Mouse (Mus musculus) embryo, embryonic 9.5 days (tissue): Measurements from ENCODE around the gene Cfap54.

ENCODE experiments used
- DNase-seq: peaks from one replicate; pipeline ENCODE4 v3.0.0-alpha.2; 2017; ENCODE audit errors: extremely low spot score

The Cfap54 gene

DNA sequence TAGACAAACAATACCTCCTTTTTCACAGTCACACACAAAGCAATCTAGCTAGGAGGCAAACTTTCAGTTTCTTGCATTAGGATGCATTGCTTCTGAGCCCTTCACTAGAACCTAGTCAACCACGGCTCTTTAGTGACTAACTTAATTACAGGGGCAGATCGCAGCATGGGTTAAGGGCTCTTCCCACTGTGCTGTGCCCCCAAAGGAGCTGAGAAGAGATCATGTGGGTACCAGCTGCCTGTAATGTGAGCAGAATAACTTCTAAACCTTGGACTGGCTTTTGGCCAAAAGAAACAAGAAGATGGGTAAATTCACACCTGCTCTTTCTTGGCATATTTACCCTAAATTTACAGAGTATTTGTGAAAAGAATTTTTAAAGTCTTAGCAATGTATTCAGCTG is 291.2 kb downstream of the Cfap54 start:
- DNase-seq = no peak

DNA sequence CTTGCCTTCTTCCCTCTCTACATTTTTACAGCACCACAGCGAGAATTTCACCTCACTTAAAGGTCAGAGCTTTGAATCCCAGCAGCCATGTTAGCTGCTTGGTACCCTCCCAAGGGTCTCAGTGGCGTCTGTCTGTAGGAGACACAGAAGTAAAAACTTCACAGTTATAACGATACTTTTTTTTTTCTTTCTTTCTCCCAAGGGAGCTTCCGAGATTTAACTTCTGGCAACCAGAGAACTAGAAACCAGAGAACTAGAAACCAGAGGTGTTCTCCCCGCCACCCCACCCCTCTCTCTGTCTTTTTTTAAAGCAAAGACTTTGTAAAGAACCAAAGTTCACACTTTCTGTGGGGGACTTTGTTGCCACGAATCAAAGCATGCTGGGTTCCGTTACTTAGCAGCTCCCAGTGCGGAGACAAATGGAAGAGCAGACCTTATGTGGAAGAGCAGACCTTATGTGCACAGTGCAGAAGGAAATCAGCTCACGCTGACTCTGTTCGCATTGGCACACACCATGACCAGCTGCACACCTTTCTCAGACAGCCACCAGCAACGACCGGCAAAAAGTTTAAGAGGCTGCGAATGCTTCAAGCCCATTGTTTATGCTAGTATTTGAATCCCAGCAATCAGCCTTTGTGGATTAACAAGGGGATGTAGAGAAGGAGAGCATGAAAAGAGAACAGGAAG is 292.9 kb downstream of the Cfap54 start:
- DNase-seq = no peak

DNA sequence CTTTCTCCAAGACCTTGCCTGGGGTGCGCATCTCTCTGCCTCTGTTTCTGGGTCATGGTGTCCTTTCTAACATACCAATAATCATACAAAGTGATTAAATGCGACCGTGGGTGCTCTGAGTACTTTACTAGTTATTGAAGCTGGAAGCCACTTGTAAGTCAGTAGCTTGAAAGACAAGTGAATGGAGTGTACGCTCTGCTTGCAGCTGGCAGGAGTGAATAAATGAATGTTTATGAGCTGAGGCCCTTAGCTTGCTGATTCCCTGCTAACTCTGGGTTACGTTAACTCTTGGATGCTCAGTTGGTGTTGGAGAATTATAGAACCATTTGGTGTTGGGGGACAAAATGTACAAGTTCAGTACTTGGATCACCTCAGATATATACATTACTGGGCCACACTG is 298.7 kb downstream of the Cfap54 start:
- DNase-seq = no peak

DNA sequence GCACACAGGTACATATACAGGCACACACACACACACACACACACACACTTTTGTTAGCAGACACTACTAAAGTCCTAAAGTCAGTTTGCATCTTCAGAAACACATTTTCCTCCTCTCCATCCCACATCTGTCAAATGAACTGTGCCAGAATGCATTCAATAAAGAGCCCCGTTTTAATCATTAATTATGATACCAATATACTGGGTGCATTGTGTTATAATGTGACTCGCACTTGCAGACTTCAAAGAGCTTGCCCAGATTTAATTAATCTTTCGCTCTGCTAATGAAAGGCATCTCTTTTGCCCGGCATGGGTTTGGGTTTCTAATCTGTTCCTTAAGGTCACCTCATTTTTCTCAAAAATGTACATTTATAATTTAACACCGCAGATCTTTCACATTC is 327.1 kb downstream of the Cfap54 start:
- DNase-seq = no peak

DNA sequence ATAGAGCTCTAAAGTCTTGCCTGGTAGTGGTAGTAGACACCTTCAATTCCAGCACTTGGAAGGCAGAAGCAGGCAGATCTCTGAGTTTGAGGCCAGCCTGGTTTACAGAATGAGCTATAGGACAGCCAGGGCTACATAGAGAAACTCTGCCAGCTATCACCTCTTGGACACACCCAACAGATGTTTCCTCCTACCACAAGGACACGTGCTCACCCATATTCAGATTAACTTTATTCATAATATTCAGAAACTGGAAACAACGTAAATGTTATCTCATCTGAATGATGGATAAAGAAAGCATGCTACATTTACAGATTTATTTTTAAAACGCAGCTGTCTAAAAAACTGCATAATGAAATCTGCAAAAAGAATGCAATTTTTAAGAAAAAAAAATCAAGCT is 351.1 kb downstream of the Cfap54 start:
- DNase-seq = no peak

DNA sequence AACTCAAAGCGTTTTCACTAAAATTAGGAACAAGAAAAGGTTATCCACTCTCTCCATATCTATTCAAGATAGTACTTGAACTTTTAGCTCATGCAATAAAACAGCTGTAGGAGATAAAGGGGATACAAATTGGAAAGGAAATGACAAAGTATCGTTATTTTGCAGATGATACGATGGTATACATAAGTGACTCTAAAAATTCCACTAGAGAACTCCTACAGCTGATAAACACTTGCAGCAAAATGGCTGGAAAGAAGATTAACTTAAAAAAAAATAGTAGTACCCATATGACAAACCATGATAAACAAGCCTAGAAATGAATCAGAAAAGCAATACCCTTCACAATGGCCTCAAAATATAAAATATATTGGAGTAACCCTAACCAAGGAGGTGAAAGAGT is 352.7 kb downstream of the Cfap54 start:
- DNase-seq = no peak
